Mouse (Mus musculus) limb, embryonic 11.5 days (tissue): Measurements from ENCODE around the gene Trappc6b. TPM values are rescaled to one million over a fixed set of nuclear protein-coding genes. Genes with fewer than 3 reads are reported as not detected.

ENCODE experiments used
- ATAC-seq: fragments of 200-750 bp; cut with Nextera tagmentation; 2 replicates; pipeline ENCODE4 v1.8.0; 2017; ENCODE audit warnings: low read depth; ENCODE audit not compliant: insufficient number of reproducible peaks, low FRiP score, low TSS enrichment
- DNase-seq: peaks from one replicate; pipeline ENCODE4 v3.0.0-alpha.2; 2015; ENCODE audit warnings: low spot score
- H3K27ac ChIP-seq: fragments of 300-500 bp; sonication (generic); replicated peaks from 2 replicates; pipeline ENCODE4 v1.5.1; 2014; ENCODE audit warnings: low read depth, mild to moderate bottlenecking, low read length
- H3K27me3 ChIP-seq: fragments of 300-500 bp; sonication (generic); 2 replicates; pipeline ENCODE4 v1.6.1; 2014; ENCODE audit warnings: mild to moderate bottlenecking, low read length, mixed read lengths; ENCODE audit not compliant: control insufficient read depth, insufficient read depth
- H3K36me3 ChIP-seq: fragments of 300-500 bp; sonication (generic); 2 replicates; pipeline ENCODE4 v1.6.1; 2014; ENCODE audit warnings: mild to moderate bottlenecking, low read length, moderate library complexity, mixed read lengths; ENCODE audit not compliant: control insufficient read depth, insufficient read depth
- H3K4me1 ChIP-seq: fragments of 300-500 bp; sonication (generic); 2 replicates; pipeline ENCODE4 v1.6.1; 2014; ENCODE audit warnings: low read length, mixed read lengths; ENCODE audit not compliant: control insufficient read depth, insufficient read depth
- H3K4me2 ChIP-seq: fragments of 300-500 bp; sonication (generic); 2 replicates; pipeline ENCODE4 v1.6.1; 2014; ENCODE audit warnings: low read depth, mild to moderate bottlenecking, moderate library complexity; ENCODE audit not compliant: severe bottlenecking
- H3K4me3 ChIP-seq: fragments of 300-500 bp; sonication (generic); 2 replicates; pipeline ENCODE4 v1.5.1; 2014; ENCODE audit warnings: low read depth, low read length
- H3K9ac ChIP-seq: fragments of 300-500 bp; sonication (generic); 2 replicates; pipeline ENCODE4 v1.6.1; 2014; ENCODE audit warnings: mild to moderate bottlenecking, low read length
- H3K9me3 ChIP-seq: fragments of 300-500 bp; sonication (generic); 2 replicates; pipeline ENCODE4 v1.6.1; 2016; ENCODE audit warnings: low read length; ENCODE audit not compliant: control insufficient read depth
- WGBS: fragments of 180-500 bp; shearing (Covaris S2); extraction: QIAGEN DNeasy Blood & Tissue Kit; methylation state at CpG from one replicate; pipeline ENCODE4 v1.1.7; 2014; 5-methylcytosine and 5-hydroxymethylcytosine counted together
- polyA plus RNA-seq: library from polyadenylated mRNA; unstranded; fragments of >200 nt; fragmentation: Nextera tagmentation; extraction: Ambion mirVana; gene quantifications from 2 replicates; pipeline ENCODE4 v1.2.1, GENCODE M21; 2014

The Trappc6b gene
- polyA plus RNA-seq, 1 experiment from 2014 or later: 49.8 TPM

DNA sequence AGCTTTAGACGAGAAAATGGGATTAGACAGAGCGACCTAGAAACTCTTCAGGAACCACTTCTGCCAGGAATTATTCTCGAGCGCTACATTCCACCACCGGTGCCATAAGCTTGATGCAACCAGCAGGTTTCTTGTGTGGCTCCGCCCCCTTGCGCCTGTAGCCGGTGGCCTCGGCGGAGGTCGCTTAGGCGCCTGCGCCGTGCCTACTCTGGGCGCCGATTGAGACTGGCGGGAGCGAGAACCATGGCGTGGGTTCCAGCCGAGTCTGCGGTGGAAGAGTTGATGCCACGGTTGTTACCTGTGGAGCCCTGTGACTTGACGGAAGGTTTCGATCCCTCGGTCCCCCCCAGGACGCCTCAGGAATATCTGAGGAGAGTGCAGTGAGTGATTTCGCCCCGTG is 48.0 kb downstream of the Trappc6b start, which contains the start of gene Gemin2:
Gene Gemin2 (plus strand): TSS at position 160 of the 400 bp plus-strand sequence.
- Histone ChIP-seq H3K27me3 (no peaks in the 10 kb centered on the region), H3K36me3 (0 out of 2 replicates have a peak, but pooled peaks cover 2% of the 10 kb centered on the region), H3K27ac (peak within 1 kb of the TSS; percentile 68), H3K4me1 (peaks cover 2% of the 10 kb centered on the region; the same call in 1 of the 2 replicates), H3K9me3 (no peaks in the 10 kb centered on the region), H3K9ac (peak within 1 kb of the TSS; percentile 74), H3K4me3 (peak within 1 kb of the TSS; percentile 83), H3K4me2 (peak within 1 kb of the TSS; percentile 78)
- peak; percentile 89 for DNase-seq
- under 1% methylated on average over 28 of the region's 28 CpGs for WGBS
- ATAC-seq: peak; percentile 73

DNA sequence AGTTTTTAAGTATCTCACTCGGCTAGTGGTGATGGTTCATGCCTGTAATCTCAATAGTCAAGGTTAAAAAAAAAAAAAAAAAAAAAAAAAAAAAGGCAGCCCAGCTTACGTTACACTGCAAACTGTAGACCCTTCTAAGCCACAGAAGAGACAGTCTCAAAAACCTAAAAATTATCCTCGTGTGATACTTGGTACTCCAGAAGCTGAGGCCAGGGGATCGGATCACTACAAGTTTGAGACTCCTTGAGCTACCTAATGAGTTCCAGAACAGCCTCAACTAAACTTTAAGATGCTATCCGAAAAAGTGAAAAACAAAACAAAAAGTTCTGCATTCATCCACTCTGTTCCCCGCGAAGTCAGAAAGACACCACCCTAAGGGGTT is 48.6 kb downstream of the Trappc6b start:
- Histone ChIP-seq H3K9ac (peak overlapping the region; percentile 37), H3K4me2 (peak overlapping the region; percentile 78), H3K4me1 (peaks cover 2% of the 10 kb centered on the region; the same call in 1 of the 2 replicates), H3K27me3 (no peaks in the 10 kb centered on the region), H3K27ac (peak overlapping the region; percentile 38), H3K9me3 (no peaks in the 10 kb centered on the region), H3K4me3 (peak overlapping the region; percentile 83), H3K36me3 (0 out of 2 replicates have a peak, but pooled peaks cover 2% of the 10 kb centered on the region)
- no peak for DNase-seq
- ATAC-seq: no peak
- 3% methylated on average over 7 of the region's 7 CpGs for WGBS

DNA sequence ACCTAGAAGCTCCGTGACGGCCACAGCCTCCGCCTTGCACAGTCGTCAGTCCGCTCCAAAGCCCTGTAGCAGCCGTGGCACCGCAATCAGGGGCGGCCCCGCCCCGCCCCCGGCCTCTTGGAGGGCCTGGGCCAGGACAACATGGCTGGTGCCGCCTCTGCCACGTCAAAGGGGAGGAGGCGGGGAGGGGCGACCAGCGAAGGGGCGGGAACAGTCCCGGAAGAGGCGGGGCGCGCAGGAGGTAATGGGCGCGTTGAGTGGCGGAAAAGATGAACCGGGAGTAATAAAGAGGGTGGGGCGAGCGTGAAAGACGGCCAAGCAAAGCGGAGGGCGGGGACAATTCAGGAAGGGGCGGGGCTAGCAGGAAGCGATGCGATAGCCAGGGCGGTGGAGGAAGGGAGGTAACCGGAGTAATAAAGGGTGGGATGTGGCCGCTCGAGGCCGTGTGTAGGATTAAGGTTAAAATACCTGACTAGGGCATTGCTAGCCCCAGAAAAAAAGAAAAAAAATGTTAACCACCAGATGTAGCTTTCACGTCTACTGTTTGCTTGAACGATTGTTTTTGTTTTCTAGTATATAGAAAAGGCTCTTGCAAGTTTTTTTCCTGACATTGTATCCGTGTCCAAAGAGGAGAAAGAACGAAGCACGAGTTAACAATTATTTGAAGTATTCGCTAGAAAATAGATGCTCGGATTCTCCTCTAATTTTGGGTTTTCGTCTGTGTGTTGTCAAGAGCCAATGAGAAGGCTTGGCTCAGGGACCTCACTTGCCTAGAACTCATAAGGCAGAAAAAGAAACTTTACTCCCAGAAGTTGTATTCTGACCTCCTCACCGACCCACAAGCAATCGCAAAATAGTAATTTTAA is 49.2 kb downstream of the Trappc6b start, which contains the start of gene Sec23a:
Gene Sec23a (minus strand): TSS at position 174 of the 866 bp plus-strand sequence.
- H3K4me2 ChIP-seq: peak within 1 kb of the TSS; percentile 78
- peak; percentile 96 for ATAC-seq
- peak within 1 kb of the TSS; percentile 86 for H3K9ac ChIP-seq
- H3K9me3 ChIP-seq: no peaks in the 10 kb centered on the region
- H3K36me3 ChIP-seq: no peaks in the 10 kb centered on the region
- DNase-seq: peak; percentile 99
- no peaks in the 10 kb centered on the region for H3K27me3 ChIP-seq
- peaks cover 2% of the 10 kb centered on the region; the same call in 1 of the 2 replicates for H3K4me1 ChIP-seq
- WGBS: under 1% methylated on average over 48 of the region's 48 CpGs
- peak within 1 kb of the TSS; percentile 83 for H3K4me3 ChIP-seq
- H3K27ac ChIP-seq: peak within 1 kb of the TSS; percentile 51

DNA sequence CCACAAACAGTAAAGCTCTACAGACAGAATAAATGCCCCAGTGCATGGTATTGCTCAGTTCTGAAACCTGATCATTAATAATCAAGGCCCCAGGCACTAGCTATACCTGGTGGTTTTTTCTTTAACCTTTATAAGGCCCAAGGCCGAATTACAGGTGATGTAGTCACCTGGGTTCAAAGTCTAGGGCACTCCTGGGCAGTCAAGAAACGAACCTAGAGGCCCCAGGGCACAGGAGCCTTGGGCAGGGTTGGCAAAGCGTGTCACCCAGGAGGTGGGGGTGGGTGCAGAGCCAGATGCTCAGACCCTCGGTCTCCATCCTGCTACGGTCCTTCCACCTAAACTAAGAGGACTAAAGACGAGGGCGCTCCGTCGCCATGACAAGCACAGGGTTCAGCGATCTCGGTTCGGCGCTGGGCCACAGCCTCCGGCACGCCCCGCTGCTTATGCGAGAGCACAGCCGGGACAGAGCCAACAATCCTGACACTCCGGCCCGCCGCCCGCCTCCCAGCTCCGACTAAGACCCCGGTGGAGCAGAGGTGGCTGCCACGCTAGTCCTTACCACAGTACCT is 49.9 kb downstream of the Trappc6b start:
- Histone ChIP-seq H3K9ac (peak overlapping the region; percentile 86), H3K27ac (0 out of 2 replicates have a peak overlapping the region, but pooled peaks have one; percentile 51), H3K9me3 (no peaks in the 10 kb centered on the region), H3K4me2 (peak overlapping the region; percentile 78), H3K27me3 (no peaks in the 10 kb centered on the region), H3K4me3 (peak overlapping the region; percentile 83), H3K4me1 (peaks cover 2% of the 10 kb centered on the region; the same call in 1 of the 2 replicates), H3K36me3 (peaks cover 4% of the 10 kb centered on the region; the same call in 1 of the 2 replicates)
- 1% methylated on average over 25 of the region's 25 CpGs for WGBS
- no peak for DNase-seq
- no peak for ATAC-seq

DNA sequence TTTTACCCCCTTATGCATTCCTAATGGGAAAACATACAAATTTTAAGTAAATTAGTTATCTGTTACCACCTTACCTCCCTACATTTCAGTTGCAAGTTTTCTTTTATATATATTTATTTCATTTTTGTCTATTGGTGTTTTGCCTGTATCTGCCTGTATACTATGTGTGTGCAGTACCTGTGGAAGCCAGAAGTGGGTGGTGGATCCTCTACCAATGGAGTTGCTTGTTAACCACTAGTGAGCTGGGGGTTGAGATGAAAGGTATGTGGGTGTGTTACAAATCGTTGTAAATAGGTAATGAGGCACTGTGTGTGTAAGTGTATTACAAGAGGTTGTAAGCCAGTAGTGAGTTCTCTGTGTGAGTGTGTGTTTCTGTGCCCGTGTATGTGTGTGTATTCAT is 50.8 kb downstream of the Trappc6b start:
- Histone ChIP-seq H3K9me3 (no peaks in the 10 kb centered on the region), H3K36me3 (peaks cover 4% of the 10 kb centered on the region; the same call in 1 of the 2 replicates), H3K27ac (no peak overlapping the region), H3K4me2 (peak overlapping the region; percentile 78), H3K27me3 (no peaks in the 10 kb centered on the region), H3K9ac (no peak overlapping the region), H3K4me1 (peaks cover 2% of the 10 kb centered on the region; the same call in 1 of the 2 replicates), H3K4me3 (no peak overlapping the region)
- ATAC-seq: no peak
- peak; percentile 29 for DNase-seq
- 68% methylated on average over 2 of the region's 2 CpGs for WGBS

Other genes with a start within 250 kb of the Trappc6b start
- 86.9 and 87.1 TPM in 2 replicates for gene Sec23a, start 49.5 kb downstream of the Trappc6b start, polyA plus RNA-seq
- gene Gemin2, start 48.1 kb downstream of the Trappc6b start, polyA plus RNA-seq: 39.8 and 40.2 TPM in 2 replicates
- gene Pnn, start 5.4 kb upstream of the Trappc6b start, polyA plus RNA-seq: 118 and 132 TPM in 2 replicates
- 65.9 and 73.3 TPM in 2 replicates for gene Mia2, start 34.3 kb upstream of the Trappc6b start, polyA plus RNA-seq
- gene Fbxo33, start 158.3 kb upstream of the Trappc6b start, polyA plus RNA-seq: 10.6 and 12.2 TPM in 2 replicates